Mouse (Mus musculus) ES-Bruce4 (cell line): ENCODE measurements at regions not wholly inside any gene's neighbourhood (a gene's known extent, or its start where the extent isn't known, plus 50 kb on each side); places are given as distances from the start of the nearest gene placed in this dataset.

Source experiments
- H3K27ac ChIP-seq: 2 replicates; pipeline ENCODE4 v1.5.1; 2012; ENCODE audit warnings: low read length, inconsistent platforms; ENCODE audit not compliant: insufficient read depth
- H3K27me3 ChIP-seq: 2 replicates; pipeline ENCODE4 v1.6.1; 2012; ENCODE audit warnings: mild to moderate bottlenecking, low read length, inconsistent platforms; ENCODE audit not compliant: control insufficient read depth, poor library complexity, insufficient read depth, severe bottlenecking
- H3K36me3 ChIP-seq: 2 replicates; pipeline ENCODE4 v1.6.1; 2012; ENCODE audit warnings: inconsistent platforms, mild to moderate bottlenecking, low read length, moderate library complexity; ENCODE audit not compliant: control insufficient read depth, poor library complexity, insufficient read depth, severe bottlenecking
- H3K4me1 ChIP-seq: one replicate; pipeline ENCODE4 v1.8.1; 2011; ENCODE audit warnings: low read length; ENCODE audit not compliant: control insufficient read depth, insufficient read depth
- H3K4me3 ChIP-seq: 2 replicates; pipeline ENCODE4 v1.5.1; 2011; ENCODE audit warnings: low read depth, mild to moderate bottlenecking, low read length
- H3K9ac ChIP-seq: 2 replicates; pipeline ENCODE4 v1.6.1; 2012; ENCODE audit warnings: low read depth, mild to moderate bottlenecking, inconsistent platforms; ENCODE audit not compliant: poor library complexity, severe bottlenecking
- H3K9me3 ChIP-seq: replicated peaks from 2 replicates; pipeline ENCODE4 v1.6.1; 2012; ENCODE audit warnings: mild to moderate bottlenecking, low read length, inconsistent platforms; ENCODE audit not compliant: control insufficient read depth, poor library complexity, insufficient read depth, severe bottlenecking
- CTCF ChIP-seq: IDR thresholded peaks from one replicate; pipeline ENCODE4 v1.8.1; 2011; ENCODE audit warnings: low read depth, low read length
- EP300 ChIP-seq: IDR thresholded peaks from 2 replicates; pipeline ENCODE4 v1.6.1; 2011; ENCODE audit warnings: low read depth, low read length; ENCODE audit not compliant: insufficient read depth
- POLR2A ChIP-seq: IDR thresholded peaks from one replicate; pipeline ENCODE4 v1.8.1; 2011; ENCODE audit warnings: low read length; ENCODE audit not compliant: insufficient read depth

DNA sequence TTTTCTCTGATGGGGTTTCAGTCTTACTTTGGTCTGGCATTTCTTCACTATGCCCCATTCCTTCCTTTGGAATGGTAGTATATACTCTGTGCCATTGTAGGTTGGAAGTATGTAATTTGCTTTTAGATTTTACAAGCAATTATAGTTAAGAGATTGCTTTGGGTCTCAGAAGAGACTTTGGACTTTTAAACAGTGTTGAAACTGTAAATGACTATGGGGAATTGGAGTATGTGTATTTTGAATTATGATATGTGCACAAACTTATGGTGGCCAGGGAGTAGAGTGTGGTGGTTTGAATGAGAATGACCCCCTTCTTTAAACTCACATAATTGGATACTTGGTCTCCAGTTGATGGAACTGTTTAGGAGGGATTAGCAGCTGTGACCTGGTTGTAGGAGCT is 546.2 kb downstream of the Hace1 start:
- Histone ChIP-seq H3K4me1 (no peaks in the 10 kb centered on the region), H3K27me3 (no peaks in the 10 kb centered on the region), H3K9ac (no peak overlapping the region), H3K4me3 (no peak overlapping the region), H3K27ac (no peak overlapping the region), H3K9me3 (no peaks in the 10 kb centered on the region), H3K36me3 (no peaks in the 10 kb centered on the region)
- no peak for TF ChIP-seq EP300
- no peak for TF ChIP-seq POLR2A
- TF ChIP-seq CTCF = no peak

DNA sequence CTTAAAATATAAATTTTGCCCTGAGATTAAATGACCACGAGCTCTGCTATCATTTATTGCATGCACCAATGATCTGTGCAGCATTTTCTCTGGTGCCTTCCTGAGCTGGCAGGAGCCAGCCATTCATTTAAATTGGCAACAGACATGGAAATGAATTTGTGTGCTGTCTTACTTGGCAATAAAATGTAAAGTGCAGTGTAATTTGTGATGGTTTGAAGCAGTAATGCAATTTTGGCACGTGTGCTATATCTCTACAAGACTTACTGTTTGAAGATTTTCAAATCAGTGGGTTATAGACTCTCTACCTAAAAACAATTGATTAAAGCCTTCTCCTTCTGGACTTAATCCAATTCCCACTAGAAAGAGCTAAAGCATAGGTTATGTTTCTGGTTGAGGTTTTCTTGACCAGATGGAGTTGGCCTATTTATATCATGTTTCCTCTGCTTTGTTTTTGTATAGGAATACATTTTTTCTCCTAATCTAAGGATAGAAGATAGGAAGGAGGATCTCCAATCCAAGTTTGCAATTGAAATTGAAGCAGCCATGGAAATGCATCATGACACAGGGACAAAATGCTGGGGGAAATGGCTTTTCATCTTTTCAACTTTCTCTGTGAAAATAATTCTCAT is 557.6 kb downstream of the Hace1 start:
- no peak for TF ChIP-seq POLR2A
- no peak for TF ChIP-seq CTCF
- no peak for TF ChIP-seq EP300
- H3K36me3 ChIP-seq = no peaks in the 10 kb centered on the region
- H3K4me3 ChIP-seq = no peak overlapping the region
- no peak overlapping the region for H3K9ac ChIP-seq
- no peaks in the 10 kb centered on the region for H3K27me3 ChIP-seq
- H3K9me3 ChIP-seq = no peaks in the 10 kb centered on the region
- no peaks in the 10 kb centered on the region for H3K4me1 ChIP-seq
- H3K27ac ChIP-seq = no peak overlapping the region

DNA sequence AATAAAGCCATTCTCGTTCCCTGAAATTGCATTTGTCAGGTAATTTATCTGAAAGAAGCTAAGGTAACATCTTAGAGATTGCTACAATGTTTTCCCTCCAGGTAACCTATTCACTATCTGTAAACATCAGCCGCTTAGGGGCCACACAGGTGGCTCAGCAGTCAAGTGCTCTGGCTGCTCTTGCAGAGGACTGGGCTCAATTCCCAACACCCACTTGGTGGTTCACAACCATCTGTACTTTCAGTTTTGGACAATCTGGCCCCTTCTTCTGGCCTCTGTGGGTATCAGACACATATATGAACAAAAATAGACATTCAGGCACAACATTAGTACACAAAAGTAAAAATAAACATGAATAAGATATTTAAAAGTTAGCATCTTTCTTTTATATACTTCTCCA is 596.4 kb downstream of the Hace1 start:
- no peak overlapping the region for H3K27ac ChIP-seq
- no peaks in the 10 kb centered on the region for H3K9me3 ChIP-seq
- no peaks in the 10 kb centered on the region for H3K27me3 ChIP-seq
- H3K36me3 ChIP-seq = no peaks in the 10 kb centered on the region
- H3K4me1 ChIP-seq = no peaks in the 10 kb centered on the region
- H3K9ac ChIP-seq = no peak overlapping the region
- H3K4me3 ChIP-seq = no peak overlapping the region
- TF ChIP-seq POLR2A (no peak), CTCF (no peak), EP300 (no peak)

DNA sequence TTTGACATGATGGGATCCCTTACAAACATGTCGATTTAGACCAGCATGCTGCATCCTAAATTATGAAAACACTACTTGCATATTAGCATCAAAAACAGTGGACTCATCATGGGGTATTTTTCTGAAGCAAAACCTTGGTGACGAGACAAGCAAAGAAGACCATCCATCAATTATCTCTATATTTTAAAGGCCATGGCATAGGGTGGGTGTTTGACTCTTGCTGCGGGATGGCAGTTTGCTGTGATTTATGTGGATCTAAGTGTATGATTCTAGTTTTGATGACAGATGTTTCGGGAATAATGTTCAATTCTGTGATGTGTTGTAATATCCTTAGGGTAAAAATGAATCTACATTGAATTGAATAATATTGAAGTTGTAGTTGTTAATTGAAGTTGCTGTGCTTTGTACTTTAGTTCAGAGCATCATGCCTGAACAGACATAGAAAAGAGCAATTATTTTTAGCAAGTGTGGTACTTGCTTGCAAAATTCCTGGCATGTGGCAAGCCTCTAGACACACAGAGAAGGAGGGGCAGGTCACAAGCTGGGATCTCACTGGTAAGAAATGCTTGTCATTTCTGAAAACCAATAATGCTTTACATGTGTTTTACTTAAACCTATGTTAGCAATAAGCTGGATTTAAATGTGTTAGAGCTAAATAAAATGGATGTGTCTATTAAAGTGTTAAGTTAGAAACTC is 608.3 kb downstream of the Hace1 start:
- no peaks in the 10 kb centered on the region for H3K27me3 ChIP-seq
- no peaks in the 10 kb centered on the region for H3K9me3 ChIP-seq
- H3K36me3 ChIP-seq = no peaks in the 10 kb centered on the region
- no peak overlapping the region for H3K4me3 ChIP-seq
- H3K9ac ChIP-seq = no peak overlapping the region
- TF ChIP-seq CTCF (no peak), POLR2A (no peak), EP300 (no peak)
- no peak overlapping the region for H3K27ac ChIP-seq
- no peaks in the 10 kb centered on the region for H3K4me1 ChIP-seq

DNA sequence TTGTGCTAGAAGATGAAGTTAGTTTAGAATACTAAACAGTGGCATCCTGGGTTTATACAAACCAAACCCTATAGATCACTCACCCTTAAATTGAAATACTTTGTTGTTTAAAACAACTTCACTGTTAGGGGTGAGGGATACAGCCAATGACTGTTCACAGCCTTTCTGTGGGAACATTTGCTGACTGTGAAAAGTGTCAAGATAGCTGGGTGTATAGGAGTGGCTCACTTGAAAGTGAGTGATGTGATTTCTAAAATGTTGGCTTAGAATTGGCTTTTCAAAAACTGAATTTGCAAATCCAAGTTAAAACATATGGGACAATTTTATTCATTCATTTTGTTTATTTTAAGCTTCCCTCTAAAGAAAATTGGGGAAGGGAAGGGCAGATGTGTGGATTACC is 616.5 kb downstream of the Hace1 start:
- Histone ChIP-seq H3K4me3 (no peak overlapping the region), H3K4me1 (no peaks in the 10 kb centered on the region), H3K27ac (no peak overlapping the region), H3K27me3 (no peaks in the 10 kb centered on the region), H3K9ac (no peak overlapping the region), H3K36me3 (no peaks in the 10 kb centered on the region), H3K9me3 (no peaks in the 10 kb centered on the region)
- no peak for TF ChIP-seq EP300
- no peak for TF ChIP-seq POLR2A
- no peak for TF ChIP-seq CTCF

DNA sequence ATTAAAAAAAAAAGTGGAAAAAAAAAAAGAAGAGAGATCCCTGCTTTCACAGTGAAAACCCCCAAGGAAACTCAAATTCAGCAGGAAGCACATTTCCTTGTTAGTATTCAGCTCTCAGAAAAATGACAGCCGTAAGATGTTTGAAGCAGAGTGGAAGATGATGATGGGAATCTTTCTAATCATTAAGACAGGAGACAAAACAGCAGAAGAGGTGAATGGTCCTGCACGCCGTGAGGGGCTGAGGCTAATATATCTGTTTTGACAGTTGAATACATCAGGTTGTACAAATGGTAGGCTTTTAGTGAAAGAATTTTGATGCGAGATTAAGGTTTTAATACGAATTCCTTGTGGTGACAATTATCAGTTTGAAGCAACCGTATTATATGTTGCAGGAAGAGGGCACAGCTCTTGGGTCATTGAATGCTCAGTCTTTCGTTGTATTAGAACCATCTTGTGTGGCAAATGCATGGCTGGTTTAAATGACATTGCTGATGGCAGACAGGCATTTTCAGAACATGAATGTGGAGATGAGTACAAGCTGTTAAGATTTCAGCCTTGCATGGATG is 649.3 kb downstream of the Hace1 start:
- TF ChIP-seq CTCF = no peak
- no peak for TF ChIP-seq POLR2A
- TF ChIP-seq EP300 = no peak
- H3K4me1 ChIP-seq = no peaks in the 10 kb centered on the region
- no peaks in the 10 kb centered on the region for H3K36me3 ChIP-seq
- H3K4me3 ChIP-seq = no peak overlapping the region
- H3K9me3 ChIP-seq = no peaks in the 10 kb centered on the region
- H3K27me3 ChIP-seq = no peaks in the 10 kb centered on the region
- H3K9ac ChIP-seq = no peak overlapping the region
- no peak overlapping the region for H3K27ac ChIP-seq
